Mouse (Mus musculus) cerebellum, adult 8-10 months (tissue): ENCODE results near the gene Bcas3.

Experiments used
- DNase-seq: peaks from one replicate; pipeline ENCODE4 v3.0.0; 2022

Gene Bcas3

GRCm38 (mm10) chr11:85850758-85851157 lies 497.8 kb downstream of the Bcas3 start:
- no peak for DNase-seq

- DNase-seq = no peak
These were observed 505.2 kb downstream of the Bcas3 start for GRCm38 (mm10) chr11:85857997-85858698.

- DNase-seq = no peak
These were observed 511.4 kb downstream of the Bcas3 start for GRCm38 (mm10) chr11:85864363-85864762.
